ENCODE assay signal across 15 mouse cellular contexts in genomic region chr10:120140916-120141516, GRCm38 (mm10). TPM values are rescaled to one million over a fixed set of nuclear protein-coding genes. Genes with fewer than 3 reads are reported as not detected.
DNase-seq lines count a peak whose midpoint lies in the region; ATAC-seq and TF ChIP-seq lines count a peak whose summit lies in the region.
"Had no signal": no experiment of that assay in that cellular context is flagged by ENCODE, and none has a peak within 500 bp of the region (broad histone marks: within the 10 kb centered on the region; RNA-seq: fewer than 3 reads in every experiment).

No protein-coding gene starts in this region.

- TF ChIP-seq POLR2A in liver, adult 2 months (IDR thresholded peaks at IDR 0.05; ENCODE audit: extremely low read depth, insufficient read depth, low read length): no peak

- H3K27me3 ChIP-seq in liver, adult 2 months (ENCODE audit: control insufficient read depth, insufficient read depth, low read length): no peaks in the 10 kb centered on the region
- H3K27me3 ChIP-seq in G1E (ENCODE audit: insufficient read depth, low read length): peaks cover 8% of the 10 kb centered on the region; the same call in 1 of the 2 replicates
- H3K27me3 ChIP-seq: forebrain, embryonic 15.5 days; limb, embryonic 15.5 days had no signal

- H3K79me2 ChIP-seq in liver, adult 2 months (ENCODE audit: control insufficient read depth, insufficient read depth, low read length): no peaks in the 10 kb centered on the region

- no peaks in the 10 kb centered on the region for H3K36me3 ChIP-seq in liver, adult 2 months (ENCODE audit: control insufficient read depth, insufficient read depth, low read length)
- H3K36me3 ChIP-seq in G1E (replicated peaks): no peaks in the 10 kb centered on the region
- H3K36me3 ChIP-seq: forebrain, embryonic 15.5 days had no signal

- H3K9me3 ChIP-seq in G1E (replicated peaks): no peaks in the 10 kb centered on the region
- H3K9me3 ChIP-seq: forebrain, embryonic 15.5 days; limb, embryonic 15.5 days had no signal

- 71% methylated on average over 10 of the region's 10 CpGs for WGBS in liver, adult 2 months

- H3K27ac ChIP-seq in liver, adult 2 months (replicated peaks; ENCODE audit: insufficient read depth, low read depth, low read length): no peak overlapping the region
- H3K27ac ChIP-seq: forebrain, embryonic 15.5 days; gastrocnemius, adult 2 months; heart, adult 2 months; hindbrain, embryonic 14.5 days; limb, embryonic 15.5 days had no signal

- no peak overlapping the region for H3K4me3 ChIP-seq in liver, adult 2 months (ENCODE audit: insufficient read depth, low read depth, low read length)
- no peak overlapping the region; the same call in 1 of the 2 replicates for H3K4me3 ChIP-seq in G1E (ENCODE audit: low read depth, low read length)
- H3K4me3 ChIP-seq: forebrain, embryonic 15.5 days; gastrocnemius, adult 2 months; heart, adult 2 months; limb, embryonic 15.5 days had no signal

- H3K9ac ChIP-seq in liver, adult 2 months (ENCODE audit: low read depth, low read length): no peak overlapping the region
- H3K9ac ChIP-seq: forebrain, embryonic 15.5 days; hindbrain, embryonic 14.5 days; limb, embryonic 15.5 days had no signal

- TF ChIP-seq CTCF in liver, adult 2 months (IDR thresholded peaks at IDR 0.05; ENCODE audit: low read depth, low read length): no peak
- no peak for TF ChIP-seq CTCF in G1E (IDR thresholded peaks at IDR 0.05; ENCODE audit: low read depth, low read length)

- peak; percentile 61 for ATAC-seq in G1E (ENCODE audit: extremely low read depth, insufficient number of reproducible peaks, low FRiP score, poor library complexity, severe bottlenecking)
- peak; percentile 67 to 84 for ATAC-seq in hematopoietic stem cell, adult 5-6 weeks (replicated peaks in 1 of 2; ENCODE audit: insufficient read depth in 1 of 2, low FRiP score in 2 of 2, low TSS enrichment in 1 of 2, low read depth in 1 of 2, poor library complexity in 2 of 2, severe bottlenecking in 2 of 2)
- peak; percentile 85 for ATAC-seq in megakaryocyte progenitor cell, adult 5-6 weeks (replicated peaks; ENCODE audit: poor library complexity)
- ATAC-seq: forebrain, embryonic 15.5 days had no signal

- no peaks in the 10 kb centered on the region for H3K4me1 ChIP-seq in liver, adult 2 months (ENCODE audit: control insufficient read depth, insufficient read depth, low read length)
- H3K4me1 ChIP-seq in G1E (ENCODE audit: insufficient read depth, low read depth, low read length): peaks cover 22% of the 10 kb centered on the region
- H3K4me1 ChIP-seq: forebrain, embryonic 15.5 days; limb, embryonic 15.5 days had no signal

- peak; percentile 10 for DNase-seq in liver, adult 2 months (ENCODE audit: extremely low read depth, low read depth, low spot score)
- no peak for DNase-seq in liver
- no peak for DNase-seq in G1E (ENCODE audit: low spot score)
- DNase-seq in spleen, adult 18-20 months: no peak
- no peak for DNase-seq in ovary, postnatal 36 days (ENCODE audit: low spot score)
- no peak for DNase-seq in kidney, postnatal 14 days
- DNase-seq: adrenal gland, adult 2 months; cerebellum, adult 9-11 months; gastrocnemius, adult 2 months; heart, adult 2 months had no signal

RNA-seq across cellular contexts. Expression of gene Helb, which starts 28.2 kb away (rescaled TPM):
- 5.2 and 7.7 TPM in 2 replicates for total RNA-seq in liver, adult 2 months (2014; rRNA removed)
- polyA plus RNA-seq in liver, adult 2 months (2012; rRNA removed): 4.5 and 5.2 TPM in 2 replicates
- total RNA-seq in G1E (2014; fragmentation: Nextera tagmentation): 44.8 and 58.5 TPM in 2 replicates
- total RNA-seq in G1E (2017): 47.7 and 51.0 TPM in 2 replicates
- polyA plus RNA-seq in G1E (2012): 10.6 and 16.4 TPM in 2 replicates
- 26.8 and 31.9 TPM in 2 replicates for total RNA-seq in hematopoietic stem cell, adult 5-6 weeks (2017)
- total RNA-seq in megakaryocyte progenitor cell, adult 5-6 weeks (2015): 15.1 and 18.4 TPM in 2 replicates
- 29.2 and 34.2 TPM in 2 replicates for total RNA-seq in megakaryocyte progenitor cell, adult 5-6 weeks (2017)
